Mouse (Mus musculus) liver, adult 2 months (tissue): ENCODE measurements at regions not wholly inside any gene's neighbourhood (a gene's known extent, or its start where the extent isn't known, plus 50 kb on each side); places are given as distances from the start of the nearest gene placed in this dataset.

ENCODE experiments used
- CTCF ChIP-seq: fragments of 200-500 bp; IDR thresholded peaks from 2 replicates; pipeline ENCODE4 v1.5.1; 2011; ENCODE audit warnings: low read depth, low read length, control low read depth
- POLR2A ChIP-seq: fragments of 200-500 bp; IDR thresholded peaks from 2 replicates; pipeline ENCODE4 v1.6.1; 2011; ENCODE audit warnings: low read length, control low read depth; ENCODE audit not compliant: insufficient read depth; ENCODE audit errors: extremely low read depth

DNA sequence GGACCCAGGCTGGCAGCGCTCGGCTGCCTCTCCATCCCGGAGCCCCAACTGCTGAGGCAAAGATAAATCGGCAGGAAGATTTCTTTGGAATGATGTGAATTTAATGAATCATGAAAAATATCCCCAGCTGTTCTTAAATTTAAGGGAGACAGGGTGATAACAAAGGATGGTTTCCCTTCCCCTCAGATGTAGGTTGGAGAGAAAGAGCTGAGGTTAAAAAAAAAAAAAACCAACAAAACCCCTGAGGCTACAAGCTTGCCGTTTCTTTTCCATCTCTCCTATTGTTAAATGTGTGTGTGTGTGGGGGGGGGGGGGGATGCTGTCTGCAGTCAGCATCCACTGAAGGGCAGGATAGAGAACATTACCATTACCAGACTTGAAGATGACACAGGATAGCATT is 111.9 kb upstream of the Smyd2 start:
- TF ChIP-seq CTCF (no peak), POLR2A (no peak)
